Mouse (Mus musculus): ENCODE measurements around the gene Dap3.
A peak's percentile ranks its signal among the peaks of the same experiment; 100 is the strongest.
"Not testable (repeated sequence)": the region's sequence is repeated elsewhere in the genome, so short reads cannot be mapped to it uniquely, and the experiment has no call there.

Gene Dap3

DNA sequence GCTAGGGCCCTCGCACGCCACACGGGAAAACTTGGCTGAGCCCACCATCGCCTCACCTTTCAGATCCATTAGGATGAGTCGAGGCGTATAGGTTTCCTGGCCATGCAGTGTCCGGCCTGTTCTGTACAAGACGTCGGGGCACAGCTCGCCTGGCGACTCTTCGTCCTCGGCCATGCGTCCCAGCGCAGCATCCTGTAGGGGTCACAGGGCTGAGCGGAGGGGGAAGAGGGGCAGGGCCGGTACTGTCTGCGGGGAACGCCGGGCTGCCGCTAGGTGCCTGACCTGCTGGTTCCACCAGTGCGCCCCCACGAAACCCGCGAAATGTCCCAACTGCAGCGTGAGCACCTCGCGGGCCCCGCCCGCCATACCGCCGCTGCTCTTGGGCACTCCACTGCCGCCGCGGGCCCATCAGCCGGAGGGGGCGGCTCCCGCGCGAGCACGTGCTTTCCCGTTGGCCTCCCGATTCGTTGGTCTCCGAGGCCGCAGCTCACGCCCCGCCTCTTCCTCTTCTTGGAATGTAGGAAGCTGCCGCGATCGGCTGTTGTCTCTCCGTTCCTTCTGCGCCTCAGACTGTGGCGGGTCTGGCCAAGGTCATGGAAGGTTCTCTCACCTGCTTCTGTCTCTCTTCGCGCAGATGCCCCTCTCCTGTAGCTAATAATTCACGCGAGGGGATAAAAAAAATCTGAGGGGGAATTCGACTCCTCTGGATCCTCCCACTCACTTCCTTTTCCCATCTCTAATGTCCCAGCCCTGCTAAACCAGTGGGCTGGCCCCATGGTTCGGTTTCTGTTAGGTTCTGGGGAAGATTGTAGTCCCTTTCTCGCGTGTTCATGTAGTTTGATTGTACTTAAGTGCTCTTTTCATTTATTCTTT is 37.2 kb downstream of the Dap3 start, which contains the start of gene Msto1:
TSS of gene Msto1 (minus strand) at position 489 of the 873 bp plus-strand sequence.
- peak; percentile 97 for DNase-seq (ENCODE audit: low read depth, low spot score)

- DNase-seq (ENCODE audit: low read depth, low spot score) = no peak
These were observed 38.4 kb downstream of the Dap3 start for GRCm38 (mm10) chr3:88912585-88912984.

DNA sequence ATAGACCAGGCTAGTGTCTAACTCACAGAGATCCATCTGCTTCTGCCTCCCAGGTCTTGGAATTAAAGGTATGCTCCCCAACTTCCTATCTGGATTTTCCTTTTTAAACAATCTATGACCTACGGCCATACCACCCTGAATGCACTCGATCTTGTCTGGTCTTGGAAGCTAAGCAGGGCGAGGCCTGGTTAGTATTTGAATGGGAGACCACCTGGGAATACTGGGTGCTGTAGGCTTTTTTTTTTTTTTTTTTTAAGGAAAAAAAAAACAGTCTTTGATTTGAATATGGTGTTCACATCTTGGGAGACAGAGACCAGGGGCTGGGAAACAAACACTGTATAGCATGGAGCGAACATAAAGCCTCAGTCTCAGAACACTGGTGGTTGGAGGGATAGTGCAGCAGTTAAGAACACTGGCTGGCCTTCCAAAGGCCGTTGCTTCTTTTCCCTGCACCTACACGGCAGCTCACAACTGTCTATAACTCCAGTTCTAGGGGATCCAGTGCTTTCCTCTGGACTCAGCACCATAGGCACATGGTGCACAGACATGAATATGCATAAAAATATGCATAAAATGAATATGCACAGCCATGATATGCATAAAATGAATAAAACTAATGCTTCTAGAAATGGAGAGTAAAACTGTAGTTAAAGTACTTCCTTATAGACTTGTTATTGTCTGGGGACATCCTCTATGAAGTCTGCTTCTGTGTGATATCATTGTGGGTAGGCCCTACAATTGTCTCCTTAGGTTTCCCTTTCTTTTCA is 44.4 kb downstream of the Dap3 start:
- DNase-seq (ENCODE audit: low read depth, low spot score) = no peak

GRCm38 (mm10) chr3:88905741-88906140 is 45.2 kb downstream of the Dap3 start:
- DNase-seq (ENCODE audit: low read depth, low spot score) = no peak

DNA sequence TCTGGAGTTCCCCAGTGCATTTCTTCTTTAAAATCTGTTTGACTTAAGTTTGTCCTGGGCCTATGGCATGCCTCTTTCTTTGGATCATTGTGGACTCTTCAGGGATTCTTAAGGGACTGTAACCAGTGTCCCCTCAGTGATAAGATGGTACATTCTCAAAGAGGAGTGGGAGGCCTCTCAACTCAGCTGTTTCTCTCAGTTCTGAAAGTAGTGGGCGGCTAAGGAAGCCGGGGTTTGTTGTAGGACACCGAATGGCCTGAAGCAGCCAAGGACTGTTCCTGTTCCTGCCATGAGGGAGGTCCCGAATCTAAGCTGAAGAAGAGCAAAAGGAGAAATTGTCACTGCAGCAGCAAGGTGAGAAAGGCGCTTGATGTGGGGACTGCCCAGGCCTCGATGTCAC is 45.8 kb downstream of the Dap3 start:
- no peak for DNase-seq (ENCODE audit: low read depth, low spot score)

DNA sequence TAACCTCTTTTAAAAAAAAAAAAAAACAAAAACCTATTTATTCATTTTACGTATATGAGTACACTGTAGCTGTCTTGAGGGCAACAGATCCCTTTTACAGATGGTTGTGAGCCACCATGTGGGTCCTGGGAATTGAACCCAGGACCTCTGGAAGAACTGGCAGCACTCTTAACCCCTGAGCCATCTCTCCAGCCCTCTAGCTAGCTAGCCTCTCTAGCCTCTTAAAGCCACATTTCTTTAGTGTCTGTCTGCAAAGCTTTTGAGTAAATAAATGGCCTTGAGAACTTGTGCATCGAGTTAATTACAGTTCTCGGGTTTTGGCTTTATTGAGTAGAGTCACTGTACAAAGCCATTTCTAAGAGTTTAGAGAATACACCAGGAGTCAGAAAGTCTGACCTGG is 46.2 kb downstream of the Dap3 start:
- DNase-seq (ENCODE audit: low read depth, low spot score) = no peak

DNA sequence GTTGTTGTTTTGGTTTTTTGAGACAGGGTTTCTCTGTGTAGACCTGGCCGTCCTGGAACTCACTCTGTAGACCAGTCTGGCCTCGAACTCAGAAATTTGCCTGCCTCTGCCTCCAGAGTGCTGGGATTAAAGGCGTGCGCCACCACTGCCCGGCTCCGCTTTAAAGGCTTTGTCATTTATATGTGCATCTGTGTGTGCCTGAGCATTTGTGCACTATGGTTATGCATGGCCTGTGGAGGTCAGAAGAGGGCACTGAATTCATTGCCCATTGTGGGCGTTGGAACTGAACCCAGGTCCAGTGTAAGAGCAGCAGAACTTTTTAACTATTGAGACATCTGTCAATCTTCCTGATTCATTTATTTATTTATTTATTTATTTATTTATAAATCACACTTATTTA is 58.0 kb downstream of the Dap3 start:
- DNase-seq (ENCODE audit: low read depth, low spot score) = peak; percentile 66

DNA sequence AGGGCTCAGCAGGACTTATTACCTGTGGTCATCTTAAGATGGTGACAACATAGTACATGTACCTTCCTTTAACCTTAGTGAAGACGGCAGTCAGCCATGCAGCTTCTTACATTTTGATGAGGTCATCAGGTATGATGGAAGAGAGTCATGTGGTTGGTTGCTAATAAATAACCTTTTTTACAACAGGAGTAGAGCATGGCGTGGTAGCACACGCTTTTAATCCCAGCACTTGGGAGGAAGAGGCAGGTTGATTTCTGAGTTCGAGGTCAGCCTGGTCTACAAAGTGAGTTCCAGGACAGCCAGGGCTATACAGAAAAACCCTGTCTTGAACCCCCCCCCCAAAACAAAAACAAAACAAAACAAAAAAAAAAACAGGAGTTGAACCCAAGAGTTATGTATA is 68.4 kb downstream of the Dap3 start:
- DNase-seq (ENCODE audit: low read depth, low spot score) = not testable (repeated sequence)

All from R1 (cell line).